Mouse (Mus musculus) neural tube, embryonic 11.5 days (tissue): Measurements from ENCODE around the gene Nckap5l. TPM values are rescaled to one million over a fixed set of nuclear protein-coding genes. Genes with fewer than 3 reads are reported as not detected.
"Not testable (repeated sequence)": the region's sequence is repeated elsewhere in the genome, so short reads cannot be mapped to it uniquely, and the experiment has no call there.

Source experiments
- ATAC-seq: fragments of 200-750 bp; cut with Nextera tagmentation; 2 replicates; pipeline ENCODE4 v1.8.0; 2017; ENCODE audit warnings: moderate number of reproducible peaks, mild to moderate bottlenecking, moderate TSS enrichment, moderate library complexity; ENCODE audit not compliant: insufficient read depth, low FRiP score, low TSS enrichment
- DNase-seq: peaks from one replicate; pipeline ENCODE4 v3.0.0-alpha.2; 2015; ENCODE audit warnings: low spot score
- H3K27ac ChIP-seq: fragments of 300-500 bp; sonication (generic); 2 replicates; pipeline ENCODE4 v1.5.1; 2014; ENCODE audit warnings: low read depth, mild to moderate bottlenecking, low read length
- H3K27me3 ChIP-seq: fragments of 300-500 bp; sonication (generic); 2 replicates; pipeline ENCODE4 v1.6.1; 2014; ENCODE audit warnings: mild to moderate bottlenecking, low read length, mixed read lengths; ENCODE audit not compliant: control insufficient read depth, insufficient read depth
- H3K36me3 ChIP-seq: fragments of 300-500 bp; sonication (generic); 2 replicates; pipeline ENCODE4 v1.6.1; 2014; ENCODE audit warnings: mild to moderate bottlenecking, low read length, moderate library complexity, mixed read lengths; ENCODE audit not compliant: control insufficient read depth, insufficient read depth
- H3K4me1 ChIP-seq: fragments of 300-500 bp; sonication (generic); 2 replicates; pipeline ENCODE4 v1.6.1; 2014; ENCODE audit warnings: low read length, mixed read lengths; ENCODE audit not compliant: control insufficient read depth, insufficient read depth
- H3K4me2 ChIP-seq: fragments of 300-500 bp; sonication (generic); 2 replicates; pipeline ENCODE4 v1.6.1; 2014; ENCODE audit warnings: low read depth, mild to moderate bottlenecking, moderate library complexity
- H3K4me3 ChIP-seq: fragments of 300-500 bp; sonication (generic); 2 replicates; pipeline ENCODE4 v1.5.1; 2014; ENCODE audit warnings: low read depth, low read length
- H3K9ac ChIP-seq: fragments of 300-500 bp; sonication (generic); 2 replicates; pipeline ENCODE4 v1.6.1; 2014; ENCODE audit warnings: mild to moderate bottlenecking, low read length
- H3K9me3 ChIP-seq: fragments of 300-500 bp; sonication (generic); 2 replicates; pipeline ENCODE4 v1.6.1; 2016; ENCODE audit warnings: low read length; ENCODE audit not compliant: control insufficient read depth
- whole genome bisulfite sequencing: fragments of 180-500 bp; shearing (Covaris S2); extraction: QIAGEN DNeasy Blood & Tissue Kit; methylation state at CpG from one replicate; pipeline ENCODE4 v1.1.7; 2014; 5-methylcytosine and 5-hydroxymethylcytosine counted together
- polyA plus RNA-seq: library from polyadenylated mRNA; unstranded; fragments of >200 nt; fragmentation: Nextera tagmentation; extraction: Ambion mirVana; gene quantifications from 2 replicates; pipeline ENCODE4 v1.2.1, GENCODE M21; 2014

Nckap5l gene
- polyA plus RNA-seq, 1 experiment from 2014 or later, result 14.9 TPM

- WGBS, result 77% methylated on average over 7 of the region's 7 CpGs
- no peak for ATAC-seq
- no peak overlapping the region for H3K27ac ChIP-seq
Observed at GRCm38 (mm10) chr15:99390472-99391401, 66.8 kb downstream of the Nckap5l start.

DNA sequence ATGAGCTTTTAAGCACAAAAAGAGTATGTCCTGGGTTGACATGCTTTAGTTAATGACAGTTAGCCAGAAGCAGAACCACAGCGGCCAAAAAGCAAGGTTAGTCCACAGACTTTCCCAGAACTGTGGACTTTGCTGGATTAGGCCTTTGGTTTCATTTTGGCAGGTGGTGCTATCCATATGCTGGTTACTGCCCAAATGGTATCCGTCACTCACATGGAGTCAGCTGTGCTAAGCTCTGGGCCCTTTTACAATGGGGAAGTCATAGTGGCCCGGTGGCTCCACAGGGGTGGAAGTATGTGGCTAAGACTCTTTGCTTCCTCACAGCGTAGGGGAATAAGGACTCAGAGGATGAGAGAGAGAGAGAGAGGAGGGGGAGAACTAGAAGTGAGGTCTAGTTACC, 69.6 kb downstream of the Nckap5l start:
- H3K4me2 ChIP-seq, result no peak overlapping the region
- DNase-seq (no peak), ATAC-seq (no peak)
- H3K27ac ChIP-seq, result no peak overlapping the region
- WGBS, result 75% methylated on average over 4 of the region's 4 CpGs
- H3K36me3 ChIP-seq, result no peaks in the 10 kb centered on the region
- H3K4me3 ChIP-seq, result no peak overlapping the region
- H3K27me3 ChIP-seq, result no peaks in the 10 kb centered on the region
- H3K9me3 ChIP-seq, result no peaks in the 10 kb centered on the region
- no peak overlapping the region for H3K9ac ChIP-seq
- H3K4me1 ChIP-seq, result no peaks in the 10 kb centered on the region

More at GRCm38 (mm10) chr15:99390472-99391401, 66.8 kb downstream of the Nckap5l start:
- H3K4me1 ChIP-seq, result peaks cover 7% of the 10 kb centered on the region
- no peaks in the 10 kb centered on the region for H3K27me3 ChIP-seq
- no peak overlapping the region for H3K9ac ChIP-seq
- no peak overlapping the region for H3K4me2 ChIP-seq
- no peaks in the 10 kb centered on the region for H3K9me3 ChIP-seq
- no peaks in the 10 kb centered on the region for H3K36me3 ChIP-seq
- no peak overlapping the region for H3K4me3 ChIP-seq
- no peak for DNase-seq

DNA sequence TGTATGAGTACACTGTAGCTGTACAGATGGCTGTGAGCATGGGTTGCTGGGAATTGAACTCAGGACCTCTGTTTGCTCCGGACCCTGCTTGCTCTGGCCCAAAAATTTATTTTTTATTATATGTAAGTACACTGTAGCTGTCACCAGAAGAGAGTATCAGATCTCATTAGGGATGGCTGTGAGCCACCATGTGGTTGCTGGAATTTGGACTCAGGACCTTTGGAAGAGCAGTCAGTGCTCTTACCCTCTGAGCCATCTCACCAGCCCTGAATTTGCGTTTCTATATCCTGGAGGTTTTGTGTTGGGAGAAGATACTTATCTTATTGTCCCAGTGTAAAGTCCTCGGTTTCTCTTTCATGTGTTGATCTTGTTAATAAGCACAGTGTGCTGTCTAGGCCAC, 70.8 kb downstream of the Nckap5l start:
- no peak overlapping the region for H3K9ac ChIP-seq
- ATAC-seq (no peak), DNase-seq (no peak)
- H3K27ac ChIP-seq, result no peak overlapping the region
- no peak overlapping the region for H3K4me3 ChIP-seq
- WGBS, result 84% methylated on average over 3 of the region's 3 CpGs
- H3K4me2 ChIP-seq, result no peak overlapping the region
- no peaks in the 10 kb centered on the region for H3K36me3 ChIP-seq
- no peaks in the 10 kb centered on the region for H3K27me3 ChIP-seq
- H3K9me3 ChIP-seq, result no peaks in the 10 kb centered on the region
- H3K4me1 ChIP-seq, result no peaks in the 10 kb centered on the region

DNA sequence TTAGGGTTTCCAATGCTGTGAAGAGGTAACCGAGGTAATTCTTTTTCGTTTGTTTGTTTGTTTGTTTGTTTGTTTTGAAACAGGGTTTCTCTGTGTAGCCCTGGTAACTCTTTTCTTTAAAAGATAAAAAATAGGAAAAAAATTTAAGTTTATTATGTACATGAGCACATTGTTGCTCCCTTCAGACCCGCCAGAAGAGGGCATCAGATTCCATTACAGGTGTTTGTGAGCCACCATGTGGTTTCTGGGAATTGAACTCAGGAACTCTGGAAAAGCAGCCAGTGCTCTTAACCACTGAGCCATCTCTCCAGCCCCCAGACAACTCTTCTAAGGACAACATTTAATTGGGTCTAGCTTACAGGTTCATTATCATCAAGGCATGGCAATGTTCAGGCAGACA, 71.4 kb downstream of the Nckap5l start:
- not testable (repeated sequence) for H3K4me3 ChIP-seq, H3K27ac ChIP-seq
- 70% methylated on average over 3 of the region's 3 CpGs for WGBS

DNA sequence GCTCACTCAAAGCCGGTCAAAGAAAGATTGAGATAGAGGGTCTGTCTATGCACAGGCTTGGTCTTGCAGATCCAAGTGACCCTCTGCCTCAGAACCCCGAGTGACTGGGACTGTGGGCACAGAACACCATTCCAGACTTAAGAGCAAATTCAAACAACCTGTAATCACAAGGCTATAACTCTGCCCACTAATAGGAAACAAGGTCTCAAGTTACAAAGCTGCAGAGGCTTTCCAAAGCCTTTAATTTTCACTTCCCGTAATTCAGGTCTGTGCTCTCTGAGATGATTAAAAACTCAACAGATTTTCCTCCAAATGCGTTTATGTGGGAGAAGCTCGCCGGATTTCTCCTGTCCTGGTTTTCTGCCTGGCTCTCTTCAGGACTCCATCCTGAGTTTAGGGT, 73.5 kb downstream of the Nckap5l start:
- ATAC-seq, result no peak
- Histone ChIP-seq H3K4me1 (no peaks in the 10 kb centered on the region), H3K4me3 (no peak overlapping the region), H3K4me2 (no peak overlapping the region), H3K27ac (no peak overlapping the region), H3K27me3 (no peaks in the 10 kb centered on the region), H3K9ac (no peak overlapping the region), H3K9me3 (no peaks in the 10 kb centered on the region), H3K36me3 (no peaks in the 10 kb centered on the region)
- no peak for DNase-seq
- WGBS, result 63% methylated on average over 6 of the region's 6 CpGs

More for the DNA sequence above, 71.4 kb downstream of the Nckap5l start:
- not testable (repeated sequence) for H3K9ac ChIP-seq, DNase-seq, H3K4me1 ChIP-seq, H3K36me3 ChIP-seq, H3K27me3 ChIP-seq, H3K4me2 ChIP-seq, H3K9me3 ChIP-seq, ATAC-seq

DNA sequence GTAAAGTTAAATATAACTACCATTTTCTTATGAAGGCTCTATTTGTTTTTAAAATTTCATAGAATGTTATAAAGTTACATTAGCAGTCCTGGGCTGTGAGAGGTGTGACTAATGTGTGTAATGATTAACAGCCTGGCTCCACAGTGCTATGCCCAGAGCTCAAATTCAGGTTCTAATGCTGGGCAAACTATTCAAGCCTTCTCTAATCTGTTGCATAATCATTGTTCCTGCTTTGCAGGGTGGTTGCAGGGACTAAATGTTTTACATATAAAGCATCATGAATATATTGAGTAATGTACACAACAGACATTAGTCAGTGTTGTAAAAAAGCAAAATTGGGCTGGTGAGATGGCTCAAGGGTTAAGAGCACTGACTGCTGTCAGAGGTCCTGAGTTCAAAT, 74.7 kb downstream of the Nckap5l start:
- Histone ChIP-seq H3K4me1 (no peaks in the 10 kb centered on the region), H3K9me3 (no peaks in the 10 kb centered on the region), H3K4me3 (no peak overlapping the region), H3K27me3 (no peaks in the 10 kb centered on the region), H3K27ac (no peak overlapping the region), H3K9ac (no peak overlapping the region), H3K36me3 (no peaks in the 10 kb centered on the region), H3K4me2 (no peak overlapping the region)
- DNase-seq, result no peak
- no peak for ATAC-seq

DNA sequence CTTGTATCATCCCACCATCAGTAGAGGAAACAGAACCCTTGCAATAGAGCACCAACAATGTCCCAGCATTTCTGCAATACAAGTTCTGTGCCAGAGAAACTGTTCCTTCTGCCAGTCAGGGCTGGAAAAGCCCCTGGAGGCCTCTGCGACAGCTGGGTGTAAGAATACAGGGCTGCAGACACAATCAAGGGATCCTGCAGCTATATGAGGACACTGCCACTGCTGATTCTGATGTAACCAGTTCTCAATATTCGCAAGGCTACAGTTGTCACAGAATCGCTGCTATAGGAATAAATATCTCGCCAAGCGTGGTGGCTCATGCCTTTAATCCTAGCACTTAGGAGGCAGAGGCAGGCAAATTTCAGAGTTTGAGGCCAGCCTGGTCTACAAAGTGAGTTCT, 81.3 kb downstream of the Nckap5l start:
- WGBS, result 91% methylated on average over 5 of the region's 5 CpGs
- ATAC-seq (no peak), DNase-seq (no peak)
- Histone ChIP-seq H3K27me3 (no peaks in the 10 kb centered on the region), H3K36me3 (no peaks in the 10 kb centered on the region), H3K4me1 (no peaks in the 10 kb centered on the region), H3K27ac (no peak overlapping the region), H3K9ac (no peak overlapping the region), H3K4me2 (no peak overlapping the region), H3K4me3 (no peak overlapping the region), H3K9me3 (no peaks in the 10 kb centered on the region)

DNA sequence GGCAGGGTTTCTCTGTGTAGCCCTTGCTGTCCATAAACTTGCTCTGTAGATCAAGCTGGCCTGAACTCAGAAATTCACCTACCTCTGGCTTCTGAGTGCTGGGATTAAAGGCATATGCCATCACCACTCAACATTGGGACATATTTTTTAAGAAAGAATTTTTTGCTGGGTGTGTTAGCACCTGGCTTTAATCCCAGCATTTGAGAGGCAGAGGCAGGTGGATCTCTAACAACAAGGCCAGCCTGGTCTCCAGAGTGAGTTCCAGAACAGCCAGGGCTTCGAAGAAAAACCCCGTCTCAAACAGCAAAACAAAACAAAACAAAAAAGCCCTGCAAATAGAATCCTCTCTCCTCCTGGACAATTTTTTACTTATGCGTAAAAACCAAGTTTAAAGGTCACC, 82.0 kb downstream of the Nckap5l start:
- Histone ChIP-seq H3K4me3 (no peak overlapping the region), H3K36me3 (no peaks in the 10 kb centered on the region), H3K9ac (no peak overlapping the region), H3K4me2 (no peak overlapping the region), H3K9me3 (no peaks in the 10 kb centered on the region), H3K4me1 (no peaks in the 10 kb centered on the region), H3K27me3 (no peaks in the 10 kb centered on the region), H3K27ac (no peak overlapping the region)
- no peak for DNase-seq
- 91% methylated on average over 3 of the region's 3 CpGs for WGBS
- ATAC-seq, result no peak

DNA sequence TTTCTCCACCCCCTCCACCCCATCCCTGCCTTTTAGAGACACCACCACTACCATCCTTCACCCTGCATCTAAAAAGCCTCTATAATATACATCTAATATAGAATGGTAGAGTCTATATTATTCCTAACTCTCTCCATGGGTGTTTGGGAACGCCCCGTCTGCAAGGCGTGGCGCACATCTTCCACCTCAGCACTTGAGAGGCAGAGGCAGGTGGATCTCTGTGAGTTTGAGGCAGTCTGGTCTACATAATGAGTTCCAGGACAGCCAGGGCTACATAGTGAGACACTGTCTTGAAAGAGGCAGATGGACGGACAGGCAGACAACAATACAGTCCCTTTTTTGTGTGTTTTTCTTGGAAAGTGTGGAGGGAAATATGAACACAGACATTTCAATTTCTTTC, 82.5 kb downstream of the Nckap5l start:
- Histone ChIP-seq H3K27me3 (no peaks in the 10 kb centered on the region), H3K27ac (no peak overlapping the region), H3K9ac (no peak overlapping the region), H3K9me3 (no peaks in the 10 kb centered on the region), H3K36me3 (no peaks in the 10 kb centered on the region), H3K4me1 (no peaks in the 10 kb centered on the region), H3K4me2 (no peak overlapping the region), H3K4me3 (no peak overlapping the region)
- WGBS, result 94% methylated on average over 5 of the region's 5 CpGs
- ATAC-seq, result no peak
- DNase-seq, result no peak
